Mouse (Mus musculus) ES-E14 (cell line): ENCODE measurements around the gene Daam1. TPM values are rescaled to one million over a fixed set of nuclear protein-coding genes. Genes with fewer than 3 reads are reported as not detected.

Source experiments
- DNase-seq: peaks from one replicate; pipeline ENCODE4 v3.0.0-alpha.2; 2013; ENCODE audit warnings: low read depth, low spot score
- H3K27ac ChIP-seq: 2 replicates; pipeline ENCODE4 v1.5.1; 2012; ENCODE audit warnings: low read depth, mild to moderate bottlenecking, low read length, moderate library complexity, mixed read lengths; ENCODE audit not compliant: poor library complexity, insufficient read depth, severe bottlenecking
- H3K36me3 ChIP-seq: 2 replicates; pipeline ENCODE4 v1.6.1; 2012; ENCODE audit warnings: mild to moderate bottlenecking, low read length, moderate library complexity, mixed read lengths; ENCODE audit not compliant: control insufficient read depth, poor library complexity, insufficient read depth, severe bottlenecking
- H3K4me1 ChIP-seq, 2 experiments: fragments of 150-350 bp in 1 of 2; sonication (generic) in 1 of 2; 2 replicates each; pipeline ENCODE4 v1.6.1; 2012; ENCODE audit warnings: low read length in 2 of 2, mild to moderate bottlenecking in 1 of 2, mixed read lengths in 1 of 2; ENCODE audit not compliant: control insufficient read depth in 2 of 2, insufficient read depth in 2 of 2, poor library complexity in 1 of 2
- H3K4me3 ChIP-seq, 2 experiments: fragments of 150-350 bp in 1 of 2; sonication (generic) in 1 of 2; 2 replicates each; pipeline ENCODE4 v1.5.1; 2012; ENCODE audit warnings: low read length in 2 of 2, low read depth in 1 of 2, mild to moderate bottlenecking in 1 of 2, mixed read lengths in 1 of 2; ENCODE audit not compliant: insufficient read depth in 1 of 2, poor library complexity in 1 of 2, severe bottlenecking in 1 of 2
- H3K9ac ChIP-seq: 2 replicates; pipeline ENCODE4 v1.6.1; 2012; ENCODE audit warnings: low read depth, mild to moderate bottlenecking, low read length, mixed read lengths; ENCODE audit not compliant: poor library complexity, insufficient read depth, severe bottlenecking
- H3K9me3 ChIP-seq: fragments of 150-350 bp; sonication (generic); 2 replicates; pipeline ENCODE4 v1.6.1; 2012; ENCODE audit warnings: low read depth, mild to moderate bottlenecking, low read length; ENCODE audit not compliant: control insufficient read depth, insufficient read depth
- CHD2 ChIP-seq: IDR thresholded peaks from 2 replicates; pipeline ENCODE4 v1.6.1; 2014; ENCODE audit warnings: mild to moderate bottlenecking, low read depth, low read length, inconsistent platforms
- HCFC1 ChIP-seq: IDR thresholded peaks from 2 replicates; pipeline ENCODE4 v1.6.1; 2012; ENCODE audit warnings: low read length, inconsistent platforms, borderline replicate concordance; ENCODE audit not compliant: insufficient read depth
- MAFK ChIP-seq: IDR thresholded peaks from 2 replicates; pipeline ENCODE4 v1.6.1; 2014; ENCODE audit warnings: mild to moderate bottlenecking, low read depth, low read length, inconsistent platforms; ENCODE audit not compliant: insufficient read depth
- ZC3H11A ChIP-seq: IDR thresholded peaks from 2 replicates; pipeline ENCODE4 v1.6.1; 2012; ENCODE audit warnings: low read depth, mild to moderate bottlenecking, inconsistent platforms, low read length, borderline replicate concordance
- ZNF384 ChIP-seq: IDR thresholded peaks from 2 replicates; pipeline ENCODE4 v1.6.1; 2012; ENCODE audit warnings: low read depth, low read length, inconsistent platforms
- in situ Hi-C, 2 experiments: fragments of 600-800 bp; cut with MboI; formaldehyde crosslinking; loops; one replicate each; pipeline ENCODE4 v1.15.1; 2025; ENCODE audit warnings: low sequenced_read_pairs in 2 of 2, inconsistent platforms in 1 of 2; ENCODE audit not compliant: unreplicated experiment in 2 of 2
- total RNA-seq: library from RNA; depleted of rRNA; stranded (reverse); fragments of 300-350 nt; gene quantifications from 2 replicates; pipeline ENCODE4 v1.2.3, GENCODE M21; 2012

Daam1 gene
- total RNA-seq, 1 experiment: 15.8 TPM

- Histone ChIP-seq H3K4me3 (no peak overlapping the region), H3K9me3 (no peaks in the 10 kb centered on the region), H3K36me3 (no peaks in the 10 kb centered on the region), H3K27ac (no peak overlapping the region), H3K4me1 (peaks cover 0 to 6% of the 10 kb centered on the region in 2 experiments; a peak in 1 of 4 replicates), H3K9ac (no peak overlapping the region)
- in situ Hi-C loops: no loop called here
- no peak for TF ChIP-seq ZC3H11A
- no peak for TF ChIP-seq MAFK
- no peak for DNase-seq
Observed at GRCm38 (mm10) chr12:71853694-71854093, 22.8 kb downstream of the Daam1 start.

- Histone ChIP-seq H3K27ac (no peak overlapping the region), H3K36me3 (no peaks in the 10 kb centered on the region), H3K9me3 (no peaks in the 10 kb centered on the region), H3K4me3 (no peak overlapping the region), H3K9ac (no peak overlapping the region), H3K4me1 (peaks cover 0 to 6% of the 10 kb centered on the region in 2 experiments; a peak in 1 of 4 replicates)
- no peak for DNase-seq
- TF ChIP-seq ZNF384 (no peak), MAFK (no peak), ZC3H11A (no peak), HCFC1 (no peak), CHD2 (no peak)
- in situ Hi-C loops: no loop called here
Observed at GRCm38 (mm10) chr12:71854191-71854590, 23.3 kb downstream of the Daam1 start.

DNA sequence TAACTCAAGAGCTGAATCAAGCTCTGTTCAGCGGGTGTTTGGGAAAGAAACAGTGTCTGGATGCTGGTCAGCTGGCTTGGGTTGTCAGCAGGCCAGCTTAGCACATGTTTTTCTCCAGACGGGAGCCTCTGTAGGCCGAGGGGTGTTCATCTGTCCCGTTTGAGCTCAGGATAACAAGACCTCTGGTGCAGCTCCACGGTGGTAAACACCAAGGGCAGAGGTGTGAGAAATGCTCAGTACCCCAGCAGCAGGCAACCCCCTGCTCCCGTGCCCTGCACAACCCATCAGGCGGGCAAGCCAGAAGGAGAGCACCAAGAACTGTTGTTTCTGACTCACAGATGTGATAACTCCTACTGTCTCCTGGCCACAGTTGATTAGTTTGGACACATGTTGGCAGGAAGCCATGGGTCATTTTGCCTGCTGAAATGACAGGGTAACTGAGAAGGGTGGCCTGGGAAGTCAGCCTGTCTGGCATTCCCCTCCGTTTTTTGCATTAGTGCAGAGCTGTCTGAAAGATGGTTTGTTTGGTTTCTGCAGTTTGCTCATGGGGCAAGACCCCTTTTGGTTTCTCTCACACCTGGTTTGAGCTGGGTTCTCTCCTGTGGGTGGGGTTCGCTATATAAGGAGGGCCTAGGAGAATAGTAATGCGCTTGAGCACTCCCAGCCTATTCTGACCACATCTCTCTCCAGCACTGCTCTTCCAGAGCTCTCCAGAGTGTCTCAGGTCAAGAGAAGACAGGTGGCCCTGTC lies 25.0 kb downstream of the Daam1 start:
- Histone ChIP-seq H3K27ac (no peak overlapping the region), H3K36me3 (no peaks in the 10 kb centered on the region; the same call in 1 of the 2 replicates), H3K4me3 (no peak overlapping the region), H3K9ac (no peak overlapping the region), H3K4me1 (peaks cover 0 to 9% of the 10 kb centered on the region in 2 experiments; a peak in 1 of 4 replicates), H3K9me3 (no peaks in the 10 kb centered on the region)
- no peak for DNase-seq
- in situ Hi-C loops: no loop called here
- TF ChIP-seq CHD2: no peak
- TF ChIP-seq MAFK: no peak
- TF ChIP-seq ZNF384: no peak
- TF ChIP-seq ZC3H11A: no peak
- TF ChIP-seq HCFC1: no peak

GRCm38 (mm10) chr12:71856480-71856754 lies 25.5 kb downstream of the Daam1 start:
- Histone ChIP-seq H3K4me3 (no peak overlapping the region), H3K4me1 (peaks cover 0 to 9% of the 10 kb centered on the region in 2 experiments; a peak in 1 of 4 replicates), H3K27ac (no peak overlapping the region), H3K9me3 (no peaks in the 10 kb centered on the region), H3K9ac (no peak overlapping the region), H3K36me3 (no peaks in the 10 kb centered on the region; the same call in 1 of the 2 replicates)
- no peak for TF ChIP-seq MAFK
- no peak for TF ChIP-seq HCFC1
- TF ChIP-seq CHD2: no peak
- TF ChIP-seq ZNF384: no peak
- no peak for TF ChIP-seq ZC3H11A
- in situ Hi-C loops: no loop called here
- DNase-seq: no peak

GRCm38 (mm10) chr12:71859096-71859495 lies 28.2 kb downstream of the Daam1 start:
- DNase-seq: no peak
- no peaks in the 10 kb centered on the region for H3K9me3 ChIP-seq
- H3K4me3 ChIP-seq: no peak overlapping the region
- H3K27ac ChIP-seq: no peak overlapping the region
- no peak overlapping the region for H3K9ac ChIP-seq
- no peaks in the 10 kb centered on the region; the same call in 1 of the 2 replicates for H3K36me3 ChIP-seq
- in situ Hi-C loops: no loop called here
- TF ChIP-seq HCFC1 (no peak), ZNF384 (no peak)
- peaks cover 0 to 13% of the 10 kb centered on the region in 2 experiments; a peak in 2 of 4 replicates for H3K4me1 ChIP-seq
